Mouse (Mus musculus) CH12.LX (cell line): ENCODE data around the gene Stap2. TPM values are rescaled to one million over a fixed set of nuclear protein-coding genes. Genes with fewer than 3 reads are reported as not detected.

Experiments
- DNase-seq: peaks from one replicate; pipeline ENCODE4 v3.0.0-alpha.2; 2013; ENCODE audit errors: extremely low read depth
- H3K27ac ChIP-seq: 2 replicates; pipeline ENCODE4 v1.5.1; 2012; ENCODE audit warnings: low read depth, mild to moderate bottlenecking, control low read depth, moderate library complexity; ENCODE audit not compliant: insufficient read depth
- H3K27me3 ChIP-seq: replicated peaks from 2 replicates; pipeline ENCODE3; 2012; ENCODE audit warnings: inconsistent platforms
- H3K36me3 ChIP-seq, 2 experiments: replicated peaks in 1 of 2; 2 replicates each; pipeline versions ENCODE3 to v1.6.1; 2012; ENCODE audit warnings: inconsistent platforms in 1 of 2, low read length in 1 of 2, mild to moderate bottlenecking in 1 of 2, mixed read lengths in 1 of 2, moderate library complexity in 1 of 2; ENCODE audit not compliant: control insufficient read depth in 1 of 2, insufficient read depth in 1 of 2
- H3K4me1 ChIP-seq, 2 experiments: 2 replicates each; pipeline ENCODE4 v1.6.1; 2012; ENCODE audit warnings: inconsistent platforms in 1 of 2, moderate library complexity in 1 of 2; ENCODE audit not compliant: insufficient read depth in 2 of 2, control insufficient read depth in 1 of 2
- H3K4me2 ChIP-seq: 2 replicates; pipeline ENCODE4 v1.6.1; 2012; ENCODE audit warnings: low read depth, mild to moderate bottlenecking, control low read depth; ENCODE audit not compliant: poor library complexity, insufficient read depth, severe bottlenecking
- H3K4me3 ChIP-seq, 3 experiments: fragments of 150-350 bp in 1 of 3; sonication (generic) in 1 of 3; replicated peaks in 1 of 3; 2 replicates each; pipeline versions ENCODE3 to v1.5.1; 2011 to 2012; ENCODE audit warnings: low read depth in 2 of 3, low read length in 2 of 3, mild to moderate bottlenecking in 2 of 3, moderate library complexity in 2 of 3, control low read depth in 1 of 3, improper control_type of control experiment in 1 of 3, inconsistent platforms in 1 of 3, mixed read lengths in 1 of 3; ENCODE audit not compliant: poor library complexity in 1 of 3
- H3K79me2 ChIP-seq: replicated peaks from 2 replicates; pipeline ENCODE4 v1.6.1; 2012; ENCODE audit warnings: mild to moderate bottlenecking, moderate library complexity; ENCODE audit not compliant: control insufficient read depth, poor library complexity, insufficient read depth, severe bottlenecking; ENCODE audit errors: extremely low read depth
- H3K9ac ChIP-seq: 2 replicates; pipeline ENCODE4 v1.6.1; 2012; ENCODE audit warnings: low read depth, mild to moderate bottlenecking, control low read depth, moderate library complexity; ENCODE audit not compliant: insufficient read depth
- H3K9me3 ChIP-seq: replicated peaks from 2 replicates; pipeline ENCODE3; 2012; ENCODE audit warnings: low read length, inconsistent platforms, mixed read lengths
- CTCF ChIP-seq, 2 experiments: IDR thresholded peaks in 1 of 2; conservative IDR thresholded peaks in 1 of 2; 2 replicates each; pipeline ENCODE4 v1.5.1; 2011 to 2012; ENCODE audit warnings: low read depth in 2 of 2, low read length in 2 of 2, improper control_type of control experiment in 1 of 2, inconsistent platforms in 1 of 2, mild to moderate bottlenecking in 1 of 2, moderate library complexity in 1 of 2
- E2F4 ChIP-seq: IDR thresholded peaks from 2 replicates; pipeline ENCODE4 v1.6.1; 2011; ENCODE audit warnings: low read depth, low read length, improper control_type of control experiment; ENCODE audit not compliant: insufficient replicate concordance
- HCFC1 ChIP-seq: IDR thresholded peaks from 2 replicates; pipeline ENCODE4 v1.6.1; 2012; ENCODE audit warnings: low read depth, mild to moderate bottlenecking, inconsistent platforms, low read length, improper control_type of control experiment
- KAT2A ChIP-seq: IDR thresholded peaks from 2 replicates; pipeline ENCODE4 v1.6.1; 2012; ENCODE audit warnings: low read length, improper control_type of control experiment, inconsistent platforms; ENCODE audit not compliant: insufficient replicate concordance
- MAX ChIP-seq: IDR thresholded peaks from 2 replicates; pipeline ENCODE4 v1.6.1; 2011; ENCODE audit warnings: low read length, improper control_type of control experiment
- MXI1 ChIP-seq: IDR thresholded peaks from 2 replicates; pipeline ENCODE4 v1.6.1; 2011; ENCODE audit warnings: mild to moderate bottlenecking, low read depth, low read length, improper control_type of control experiment
- RCOR1 ChIP-seq: conservative IDR thresholded peaks from 2 replicates; pipeline ENCODE4 v1.6.1; 2012; ENCODE audit warnings: low read depth, mild to moderate bottlenecking, inconsistent platforms, low read length, improper control_type of control experiment
- USF2 ChIP-seq: conservative IDR thresholded peaks from 2 replicates; pipeline ENCODE4 v1.6.1; 2011; ENCODE audit warnings: low read depth, low read length, improper control_type of control experiment
- ZMIZ1 ChIP-seq: IDR thresholded peaks from 2 replicates; pipeline ENCODE4 v1.6.1; 2012; ENCODE audit warnings: low read depth, mild to moderate bottlenecking, inconsistent platforms, low read length, improper control_type of control experiment
- dilution Hi-C: fragments of 300-500 bp; cut with MboI; formaldehyde crosslinking; loops from 2 replicates; pipeline ENCODE4 v1.14.3; 2020; ENCODE audit warnings: low sequenced_read_pairs; ENCODE audit not compliant: extremely low pct_unique_long_range_greater_than_20kb, extremely low pct_ligation_motif_present
- in situ Hi-C: fragments of 300-500 bp; cut with MboI; formaldehyde crosslinking; loops from 3 replicates; pipeline ENCODE4 v1.14.3; 2019; ENCODE audit warnings: low sequenced_read_pairs, low pct_ligation_motif_present, low pct_unique_long_range_greater_than_20kb, mixed read lengths
- polyA plus RNA-seq: library from polyadenylated mRNA; unstranded; fragments of >175 nt; gene quantifications from 2 replicates; pipeline ENCODE4 v1.2.1, GENCODE M21; 2012; ENCODE audit warnings: low read depth; ENCODE audit not compliant: insufficient read length
- total RNA-seq, 2 experiments: library from RNA; depleted of rRNA; stranded (reverse); fragments of 300-350 nt in 1 of 2; fragments of >200 nt in 1 of 2; gene quantifications; 2 replicates each; pipeline ENCODE4 v1.2.3; 2012 to 2014

The Stap2 gene
- total and polyA plus RNA-seq, 3 experiments = 0.51 to 3.2 (median 0.52) TPM

DNA sequence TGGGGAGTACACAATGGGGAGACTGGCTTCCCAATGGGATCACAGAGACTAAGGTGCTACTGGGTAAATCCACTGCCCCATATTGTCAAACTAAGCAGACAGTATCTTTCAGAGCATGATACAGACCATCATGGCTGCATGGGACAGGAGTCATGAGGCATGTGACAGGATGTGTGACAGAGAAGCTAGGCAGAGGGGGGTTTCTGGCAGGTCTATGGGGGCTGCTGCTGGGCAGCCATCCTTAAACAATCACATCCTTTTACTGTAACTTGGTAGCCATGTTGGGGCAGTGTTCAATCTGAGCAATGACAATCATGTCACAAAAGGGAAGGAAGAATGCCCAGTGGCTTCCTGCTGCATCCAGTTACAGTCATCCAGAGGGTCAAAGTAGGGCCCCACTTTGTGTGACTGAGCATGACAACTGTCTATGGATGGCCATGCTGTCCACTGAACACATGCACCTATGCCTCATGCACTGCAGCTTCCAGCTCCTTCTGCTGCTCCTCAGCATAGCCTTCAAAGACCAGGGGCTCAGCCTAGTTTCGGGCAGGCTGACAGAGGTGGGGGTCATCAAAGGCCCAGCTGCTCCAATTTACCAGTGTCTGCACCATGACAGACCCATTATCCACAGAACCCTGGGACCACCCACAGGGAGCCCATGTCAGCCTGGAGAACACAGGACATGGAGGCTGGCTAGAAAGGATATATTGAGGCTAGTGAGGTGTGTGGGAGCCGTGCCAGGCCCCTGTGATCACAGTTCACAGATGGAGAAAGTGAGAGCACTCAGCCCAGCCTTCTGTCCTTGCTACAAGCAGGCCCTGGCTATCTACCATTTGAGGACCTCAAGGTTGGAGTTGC lies 17.0 kb upstream of the Stap2 start:
- H3K36me3 ChIP-seq = peaks cover 33 to 88% of the 10 kb centered on the region in 2 experiments
- dilution Hi-C loops (no loop called here), in situ Hi-C loops (no loop called here)
- no peak overlapping the region for H3K4me3 ChIP-seq
- H3K27me3 ChIP-seq = no peaks in the 10 kb centered on the region
- peaks cover 31 to 77% of the 10 kb centered on the region in 2 experiments for H3K4me1 ChIP-seq
- no peaks in the 10 kb centered on the region for H3K9me3 ChIP-seq
- no peak for DNase-seq
- peak overlapping the region; percentile 26 for H3K27ac ChIP-seq
- no peak for TF ChIP-seq CTCF (conservative IDR thresholded peaks at IDR 0.05 in 1 of 2, IDR thresholded peaks at IDR 0.05 in 1 of 2; ENCODE audit: low read depth in 2 of 2, low read length in 2 of 2)
- TF ChIP-seq E2F4 = no peak
- TF ChIP-seq KAT2A = no peak
- no peak for TF ChIP-seq RCOR1
- TF ChIP-seq MAX = no peak
- no peak overlapping the region for H3K4me2 ChIP-seq
- no peak overlapping the region for H3K9ac ChIP-seq
- peaks cover 21% of the 10 kb centered on the region for H3K79me2 ChIP-seq

DNA sequence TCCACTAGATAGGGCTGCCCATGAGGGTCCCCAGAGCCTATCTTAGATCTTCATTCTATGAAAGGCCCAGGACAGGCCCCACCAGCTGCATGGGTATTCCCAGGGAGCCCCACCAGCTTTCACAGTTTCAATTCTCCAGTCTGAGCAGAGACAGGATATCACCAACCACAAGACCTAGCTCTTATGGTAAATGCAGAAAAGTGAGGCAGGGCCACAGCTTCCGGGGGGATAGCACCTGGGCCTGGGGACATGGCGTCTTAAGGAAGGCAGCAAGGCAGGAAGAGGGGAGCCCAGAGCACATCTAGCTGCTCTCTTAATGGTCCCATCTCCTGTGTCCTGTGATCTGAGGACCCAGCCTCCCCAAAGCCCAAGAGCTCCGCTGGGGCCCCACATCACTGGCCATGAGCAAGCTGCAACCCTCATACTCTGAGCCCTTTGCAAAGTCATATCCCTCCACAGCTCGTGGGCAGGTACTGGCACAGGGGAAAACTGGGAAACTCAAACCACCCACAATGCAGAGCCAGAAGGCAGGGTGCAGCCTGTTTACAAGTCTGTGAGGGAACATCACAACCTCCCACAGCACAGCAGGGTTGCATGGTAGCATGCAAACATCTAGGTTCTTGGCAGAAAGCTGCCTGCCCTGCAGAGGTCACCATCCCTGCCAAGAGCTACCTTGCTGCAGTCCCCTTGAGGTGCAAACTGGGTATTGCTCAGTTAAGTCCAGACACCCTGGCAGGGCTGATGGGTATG lies 16.0 kb upstream of the Stap2 start:
- Histone ChIP-seq H3K4me1 (peaks cover 29 to 67% of the 10 kb centered on the region in 2 experiments), H3K9me3 (no peaks in the 10 kb centered on the region), H3K27ac (no peak overlapping the region), H3K27me3 (no peaks in the 10 kb centered on the region), H3K36me3 (peaks cover 41 to 88% of the 10 kb centered on the region in 2 experiments), H3K4me2 (no peak overlapping the region), H3K79me2 (peaks cover 15% of the 10 kb centered on the region), H3K4me3 (no peak overlapping the region), H3K9ac (no peak overlapping the region)
- TF ChIP-seq CTCF (conservative IDR thresholded peaks at IDR 0.05 in 1 of 2, IDR thresholded peaks at IDR 0.05 in 1 of 2; ENCODE audit: low read depth in 2 of 2, low read length in 2 of 2) (peak in 1 of 2 experiments; percentile 10; a peak in 1 of 4 replicates), MXI1 (no peak)
- in situ Hi-C loops (no loop called here), dilution Hi-C loops (no loop called here)
- DNase-seq = no peak

DNA sequence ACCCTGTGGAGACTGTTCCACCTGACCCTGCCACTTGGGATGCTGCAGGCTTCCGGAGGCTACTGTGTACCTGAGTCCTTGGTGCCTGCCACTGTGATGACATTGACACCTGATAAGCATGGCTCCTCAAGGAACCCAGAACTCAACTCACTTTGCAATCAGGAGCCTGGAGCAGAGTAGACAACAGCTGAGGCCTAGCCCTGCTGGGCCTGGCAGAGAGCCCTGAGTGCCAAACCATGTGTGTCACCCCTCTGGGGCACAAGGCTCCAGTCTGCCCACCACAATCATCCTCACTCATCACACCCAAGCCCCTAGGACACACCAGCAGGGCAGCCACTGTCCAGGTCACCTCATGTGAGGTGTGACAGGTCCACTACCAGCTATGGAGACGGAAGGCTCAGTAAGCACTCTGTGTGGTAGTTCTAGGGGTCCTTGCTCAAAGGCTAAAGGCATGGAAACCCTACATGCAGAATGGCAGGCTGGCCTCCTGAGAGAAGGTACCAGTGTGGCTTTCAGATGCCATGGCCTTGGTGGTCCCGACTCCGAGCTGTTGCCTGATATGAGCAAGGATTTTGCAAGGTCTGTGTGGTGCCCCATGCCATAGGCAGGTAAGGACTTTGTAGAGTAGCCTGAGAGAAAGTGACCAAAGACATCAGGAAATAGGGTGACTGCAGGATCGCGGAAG lies 15.2 kb upstream of the Stap2 start:
- H3K9me3 ChIP-seq = no peaks in the 10 kb centered on the region
- H3K27me3 ChIP-seq = no peaks in the 10 kb centered on the region
- H3K27ac ChIP-seq = no peak overlapping the region
- peaks cover 29 to 59% of the 10 kb centered on the region in 2 experiments for H3K4me1 ChIP-seq
- H3K9ac ChIP-seq = no peak overlapping the region
- in situ Hi-C loops = no loop called here
- TF ChIP-seq USF2 = no peak
- TF ChIP-seq HCFC1 = no peak
- 0 out of 2 replicates have a peak, but pooled peaks have one; percentile 19 for TF ChIP-seq ZMIZ1
- TF ChIP-seq, all 38 proteins: peak for 1
- H3K4me3 ChIP-seq = no peak overlapping the region
- peaks cover 49 to 89% of the 10 kb centered on the region in 2 experiments for H3K36me3 ChIP-seq
- dilution Hi-C loops = no loop called here
- peaks cover 13% of the 10 kb centered on the region for H3K79me2 ChIP-seq
- DNase-seq = no peak
- H3K4me2 ChIP-seq = no peak overlapping the region
